Mouse (Mus musculus) intestine, embryonic 16.5 days (tissue): ENCODE measurements around the gene Akt2. TPM values are rescaled to one million over a fixed set of nuclear protein-coding genes. Genes with fewer than 3 reads are reported as not detected.
A peak's percentile ranks its signal among the peaks of the same experiment; 100 is the strongest.

Experiments used
- ATAC-seq: fragments of 200-750 bp; cut with Nextera tagmentation; 2 replicates; pipeline ENCODE4 v1.8.0; 2017; ENCODE audit warnings: moderate TSS enrichment, moderate library complexity
- H3K27ac ChIP-seq: fragments of 300-500 bp; sonication (generic); 2 replicates; pipeline ENCODE4 v1.5.1; 2014; ENCODE audit warnings: mild to moderate bottlenecking, low read length
- H3K27me3 ChIP-seq: fragments of 300-500 bp; sonication (generic); replicated peaks from 2 replicates; pipeline ENCODE4 v1.6.1; 2014; ENCODE audit warnings: low read length, control low read depth, mixed read lengths; ENCODE audit not compliant: control insufficient read depth, insufficient read depth
- H3K36me3 ChIP-seq: fragments of 300-500 bp; sonication (generic); 2 replicates; pipeline ENCODE4 v1.6.1; 2014; ENCODE audit warnings: low read length, control low read depth; ENCODE audit not compliant: control insufficient read depth, insufficient read depth
- H3K4me1 ChIP-seq: fragments of 300-500 bp; sonication (generic); 2 replicates; pipeline ENCODE4 v1.6.1; 2014; ENCODE audit warnings: low read length, control low read depth, mixed read lengths; ENCODE audit not compliant: control insufficient read depth, insufficient read depth
- H3K4me2 ChIP-seq: fragments of 300-500 bp; sonication (generic); 2 replicates; pipeline ENCODE4 v1.6.1; 2014; ENCODE audit warnings: low read depth, low read length, control low read depth
- H3K4me3 ChIP-seq: fragments of 300-500 bp; sonication (generic); 2 replicates; pipeline ENCODE4 v1.5.1; 2014; ENCODE audit warnings: mild to moderate bottlenecking, low read length
- H3K9ac ChIP-seq: fragments of 300-500 bp; sonication (generic); 2 replicates; pipeline ENCODE4 v1.6.1; 2014; ENCODE audit warnings: low read depth, low read length
- H3K9me3 ChIP-seq: fragments of 300-500 bp; sonication (generic); 2 replicates; pipeline ENCODE4 v1.6.1; 2016; ENCODE audit warnings: low read length, control low read depth; ENCODE audit not compliant: control insufficient read depth
- WGBS: fragments of 180-500 bp; shearing (Covaris S2); extraction: QIAGEN DNeasy Blood & Tissue Kit; methylation state at CpG from one replicate; pipeline ENCODE4 v1.1.7; 2014; 5-methylcytosine and 5-hydroxymethylcytosine counted together
- polyA plus RNA-seq: library from polyadenylated mRNA; unstranded; fragments of >200 nt; fragmentation: Nextera tagmentation; extraction: Ambion mirVana; gene quantifications from 2 replicates; pipeline ENCODE4 v1.2.1, GENCODE M21; 2015

The Akt2 gene
- polyA plus RNA-seq, 1 experiment from 2014 or later, result 60.3 TPM

GRCm38 (mm10) chr7:27552931-27553513 is 38.3 kb upstream of the Akt2 start, which contains the start of the genes Pld3 and 2310022A10Rik:
Gene Pld3, minus strand, starts transcription at chr7:27553218.
Gene 2310022A10Rik, plus strand, starts transcription at chr7:27553233.
- peak; percentile 100 for ATAC-seq
- H3K4me2 ChIP-seq, result peak within 1 kb of the TSS; percentile 75
- peak within 1 kb of the TSS; percentile 28; the same call in 1 of the 2 replicates for H3K27ac ChIP-seq
- under 1% methylated on average over 41 of the region's 41 CpGs for WGBS
- H3K36me3 ChIP-seq, result no peaks in the 10 kb centered on the region
- H3K9ac ChIP-seq, result peak within 1 kb of the TSS; percentile 83
- H3K9me3 ChIP-seq, result no peaks in the 10 kb centered on the region
- H3K27me3 ChIP-seq, result no peaks in the 10 kb centered on the region
- peaks cover 10% of the 10 kb centered on the region for H3K4me1 ChIP-seq
- peak within 1 kb of the TSS; percentile 81 for H3K4me3 ChIP-seq

GRCm38 (mm10) chr7:27560291-27560887 is 31.0 kb upstream of the Akt2 start:
- 53% methylated on average over 8 of the region's 8 CpGs for WGBS
- Histone ChIP-seq H3K4me3 (no peak overlapping the region), H3K36me3 (peaks cover 8% of the 10 kb centered on the region), H3K4me2 (no peak overlapping the region), H3K27me3 (no peaks in the 10 kb centered on the region), H3K27ac (no peak overlapping the region), H3K4me1 (0 out of 2 replicates have a peak, but pooled peaks cover 3% of the 10 kb centered on the region), H3K9me3 (no peaks in the 10 kb centered on the region), H3K9ac (0 out of 2 replicates have a peak overlapping the region, but pooled peaks have one; percentile 11)
- ATAC-seq, result no peak

GRCm38 (mm10) chr7:27560978-27561377 is 30.4 kb upstream of the Akt2 start:
- no peak overlapping the region for H3K9ac ChIP-seq
- H3K9me3 ChIP-seq, result no peaks in the 10 kb centered on the region
- no peak overlapping the region for H3K27ac ChIP-seq
- no peak for ATAC-seq
- 76% methylated on average over 1 of the region's 1 CpGs for WGBS
- peaks cover 8% of the 10 kb centered on the region for H3K36me3 ChIP-seq
- H3K4me3 ChIP-seq, result no peak overlapping the region
- 0 out of 2 replicates have a peak, but pooled peaks cover 3% of the 10 kb centered on the region for H3K4me1 ChIP-seq
- no peaks in the 10 kb centered on the region for H3K27me3 ChIP-seq
- no peak overlapping the region for H3K4me2 ChIP-seq

GRCm38 (mm10) chr7:27569580-27570224 is 21.6 kb upstream of the Akt2 start:
- Histone ChIP-seq H3K4me3 (no peak overlapping the region), H3K4me2 (no peak overlapping the region), H3K4me1 (no peaks in the 10 kb centered on the region), H3K36me3 (peaks cover 19% of the 10 kb centered on the region), H3K27ac (no peak overlapping the region), H3K9ac (no peak overlapping the region), H3K9me3 (no peaks in the 10 kb centered on the region), H3K27me3 (no peaks in the 10 kb centered on the region)
- 82% methylated on average over 5 of the region's 5 CpGs for WGBS
- ATAC-seq, result no peak

- Histone ChIP-seq H3K4me1 (no peaks in the 10 kb centered on the region), H3K36me3 (peaks cover 17% of the 10 kb centered on the region), H3K9ac (no peak overlapping the region), H3K27ac (no peak overlapping the region), H3K27me3 (no peaks in the 10 kb centered on the region), H3K4me2 (no peak overlapping the region), H3K9me3 (no peaks in the 10 kb centered on the region), H3K4me3 (no peak overlapping the region)
- WGBS, result 78% methylated on average over 4 of the region's 4 CpGs
- no peak for ATAC-seq
Measured at GRCm38 (mm10) chr7:27572133-27572532, 19.2 kb upstream of the Akt2 start.

- no peaks in the 10 kb centered on the region for H3K4me1 ChIP-seq
- H3K36me3 ChIP-seq, result peaks cover 10% of the 10 kb centered on the region
- H3K27me3 ChIP-seq, result no peaks in the 10 kb centered on the region
- H3K9ac ChIP-seq, result no peak overlapping the region
- no peak overlapping the region for H3K4me3 ChIP-seq
- no peak overlapping the region for H3K4me2 ChIP-seq
- WGBS, result 93% methylated on average over 14 of the region's 14 CpGs
- no peak overlapping the region for H3K27ac ChIP-seq
- H3K9me3 ChIP-seq, result no peaks in the 10 kb centered on the region
- ATAC-seq, result no peak
Measured at GRCm38 (mm10) chr7:27574124-27574880, 17.1 kb upstream of the Akt2 start.

- H3K27me3 ChIP-seq, result no peaks in the 10 kb centered on the region
- WGBS, result 71% methylated on average over 6 of the region's 6 CpGs
- ATAC-seq, result no peak
- no peaks in the 10 kb centered on the region for H3K9me3 ChIP-seq
- no peak overlapping the region for H3K4me2 ChIP-seq
- no peak overlapping the region for H3K27ac ChIP-seq
- no peak overlapping the region for H3K4me3 ChIP-seq
- H3K9ac ChIP-seq, result no peak overlapping the region
- H3K4me1 ChIP-seq, result no peaks in the 10 kb centered on the region
- H3K36me3 ChIP-seq, result peaks cover 18% of the 10 kb centered on the region
Measured at GRCm38 (mm10) chr7:27576914-27577313, 14.4 kb upstream of the Akt2 start.

- H3K27me3 ChIP-seq, result no peaks in the 10 kb centered on the region
- no peak overlapping the region for H3K9ac ChIP-seq
- no peaks in the 10 kb centered on the region for H3K4me1 ChIP-seq
- no peaks in the 10 kb centered on the region for H3K9me3 ChIP-seq
- no peak overlapping the region for H3K4me2 ChIP-seq
- no peak overlapping the region for H3K4me3 ChIP-seq
- H3K36me3 ChIP-seq, result peaks cover 23% of the 10 kb centered on the region
- ATAC-seq, result no peak
- H3K27ac ChIP-seq, result no peak overlapping the region
- WGBS, result 84% methylated on average over 6 of the region's 6 CpGs
Measured at GRCm38 (mm10) chr7:27577589-27577988, 13.8 kb upstream of the Akt2 start.

GRCm38 (mm10) chr7:27578465-27578864 is 12.9 kb upstream of the Akt2 start:
- 92% methylated on average over 7 of the region's 7 CpGs for WGBS
- Histone ChIP-seq H3K9ac (no peak overlapping the region), H3K4me1 (no peaks in the 10 kb centered on the region), H3K4me2 (no peak overlapping the region), H3K4me3 (no peak overlapping the region), H3K27ac (no peak overlapping the region), H3K36me3 (peaks cover 23% of the 10 kb centered on the region), H3K27me3 (no peaks in the 10 kb centered on the region), H3K9me3 (no peaks in the 10 kb centered on the region)
- no peak for ATAC-seq
